Mouse (Mus musculus): ENCODE results near the gene Rbm24. TPM values are rescaled to one million over a fixed set of nuclear protein-coding genes. Genes with fewer than 3 reads are reported as not detected.

Gene Rbm24
- total RNA-seq (2014; rRNA removed) (0.07 and 0.18 TPM in 2 replicates), polyA plus RNA-seq (2012; rRNA removed) (0.20 TPM in 1 of 2 replicates, not detected in the other)

DNA sequence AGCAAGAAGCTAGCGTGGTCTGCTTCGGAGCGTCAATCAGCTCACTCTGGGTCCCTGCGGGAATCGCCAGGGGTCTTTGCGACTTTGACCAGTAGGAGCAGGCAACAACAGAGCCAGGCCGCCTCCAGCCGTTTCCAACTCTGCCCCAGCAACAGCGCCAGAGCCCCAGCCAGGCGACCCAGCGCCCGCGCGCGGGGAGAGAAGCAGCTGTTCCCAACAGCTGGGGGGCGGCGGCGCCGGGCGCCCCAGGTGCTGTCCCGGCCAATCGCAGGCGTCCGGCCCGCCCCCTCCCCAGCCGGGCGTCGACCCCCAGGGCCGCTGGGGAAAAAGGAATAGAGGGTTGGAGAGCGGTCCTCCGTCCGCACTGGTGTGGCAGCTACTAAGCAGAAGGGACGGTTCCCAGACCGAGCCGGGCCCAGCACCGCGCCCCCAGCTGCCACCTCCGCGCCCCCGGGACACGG, at the start of gene Rbm24:
Gene Rbm24, plus strand, starts transcription at position 294 of the 461 bp plus-strand sequence.
- no peak for TF ChIP-seq CTCF (IDR thresholded peaks at IDR 0.05; ENCODE audit: low read depth, low read length)
- no peak for TF ChIP-seq POLR2A (IDR thresholded peaks at IDR 0.05; ENCODE audit: extremely low read depth, insufficient read depth, low read length)
- Histone ChIP-seq H3K27ac (replicated peaks; ENCODE audit: insufficient read depth, low read depth, low read length) (no peak within 1 kb of the TSS), H3K27me3 (ENCODE audit: control insufficient read depth, insufficient read depth, low read length) (peaks cover 13% of the 10 kb centered on the region), H3K9ac (ENCODE audit: low read depth, low read length) (no peak within 1 kb of the TSS), H3K4me1 (ENCODE audit: control insufficient read depth, insufficient read depth, low read length) (no peaks in the 10 kb centered on the region), H3K36me3 (ENCODE audit: control insufficient read depth, insufficient read depth, low read length) (no peaks in the 10 kb centered on the region), H3K79me2 (ENCODE audit: control insufficient read depth, insufficient read depth, low read length) (no peaks in the 10 kb centered on the region), H3K4me3 (ENCODE audit: insufficient read depth, low read depth, low read length) (peak within 1 kb of the TSS; percentile 27; the same call in 1 of the 2 replicates)
- no peak for DNase-seq (ENCODE audit: extremely low read depth, low read depth, low spot score)
- WGBS, result 3% methylated on average over 37 of the region's 41 CpGs

DNA sequence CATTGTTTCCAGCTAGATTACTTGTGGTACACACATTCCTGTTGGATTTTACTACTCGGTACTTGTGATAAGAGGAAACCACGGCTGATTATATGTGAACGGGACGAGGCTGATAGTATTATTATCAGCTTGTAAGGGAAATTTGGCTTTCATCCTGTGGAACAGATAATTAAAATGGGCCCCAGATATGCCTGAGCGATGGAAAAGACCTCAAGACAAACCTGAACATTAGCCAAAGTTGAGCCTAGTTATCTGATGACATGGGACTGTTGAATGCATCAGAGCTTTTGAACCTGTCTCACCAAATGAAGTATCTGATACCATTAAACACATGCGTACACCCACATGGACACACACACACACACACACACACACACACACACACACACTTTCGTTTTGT, 45.4 kb upstream of the Rbm24 start:
- Histone ChIP-seq H3K4me1 (ENCODE audit: control insufficient read depth, insufficient read depth, low read length) (no peaks in the 10 kb centered on the region), H3K9ac (ENCODE audit: low read depth, low read length) (no peak overlapping the region), H3K36me3 (ENCODE audit: control insufficient read depth, insufficient read depth, low read length) (no peaks in the 10 kb centered on the region), H3K27me3 (ENCODE audit: control insufficient read depth, insufficient read depth, low read length) (no peaks in the 10 kb centered on the region), H3K4me3 (ENCODE audit: insufficient read depth, low read depth, low read length) (no peak overlapping the region), H3K79me2 (ENCODE audit: control insufficient read depth, insufficient read depth, low read length) (no peaks in the 10 kb centered on the region), H3K27ac (replicated peaks; ENCODE audit: insufficient read depth, low read depth, low read length) (no peak overlapping the region)
- DNase-seq (ENCODE audit: extremely low read depth, low read depth, low spot score), result no peak
- WGBS, result 73% methylated on average over 7 of the region's 7 CpGs
- TF ChIP-seq POLR2A (IDR thresholded peaks at IDR 0.05; ENCODE audit: extremely low read depth, insufficient read depth, low read length) (no peak), CTCF (IDR thresholded peaks at IDR 0.05; ENCODE audit: low read depth, low read length) (no peak)

DNA sequence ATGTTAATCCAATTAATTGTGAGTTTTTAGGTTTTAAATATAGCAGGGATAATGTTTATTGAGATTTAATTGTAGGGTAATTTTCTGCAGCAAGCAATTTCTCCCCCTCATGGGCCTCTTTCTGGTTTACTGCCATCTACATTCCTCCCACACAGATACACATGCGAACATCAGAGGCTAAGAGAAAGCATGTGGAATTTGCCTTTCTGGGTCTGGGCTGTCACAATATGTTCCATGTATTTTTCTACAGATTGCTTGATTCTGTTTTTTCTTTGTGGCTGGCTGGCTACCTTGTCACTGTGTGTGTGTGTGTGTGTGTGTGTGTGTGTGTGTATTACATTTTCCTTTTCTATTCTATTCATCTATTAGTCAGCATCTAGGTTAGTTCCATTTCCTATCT, 42.9 kb upstream of the Rbm24 start:
- Histone ChIP-seq H3K36me3 (ENCODE audit: control insufficient read depth, insufficient read depth, low read length) (no peaks in the 10 kb centered on the region), H3K79me2 (ENCODE audit: control insufficient read depth, insufficient read depth, low read length) (no peaks in the 10 kb centered on the region), H3K27me3 (ENCODE audit: control insufficient read depth, insufficient read depth, low read length) (no peaks in the 10 kb centered on the region), H3K4me1 (ENCODE audit: control insufficient read depth, insufficient read depth, low read length) (no peaks in the 10 kb centered on the region), H3K9ac (ENCODE audit: low read depth, low read length) (no peak overlapping the region), H3K4me3 (ENCODE audit: insufficient read depth, low read depth, low read length) (no peak overlapping the region), H3K27ac (replicated peaks; ENCODE audit: insufficient read depth, low read depth, low read length) (no peak overlapping the region)
- TF ChIP-seq CTCF (IDR thresholded peaks at IDR 0.05; ENCODE audit: low read depth, low read length) (no peak), POLR2A (IDR thresholded peaks at IDR 0.05; ENCODE audit: extremely low read depth, insufficient read depth, low read length) (no peak)
- WGBS, result 81% methylated on average over 1 of the region's 1 CpGs
- DNase-seq (ENCODE audit: extremely low read depth, low read depth, low spot score), result no peak

DNA sequence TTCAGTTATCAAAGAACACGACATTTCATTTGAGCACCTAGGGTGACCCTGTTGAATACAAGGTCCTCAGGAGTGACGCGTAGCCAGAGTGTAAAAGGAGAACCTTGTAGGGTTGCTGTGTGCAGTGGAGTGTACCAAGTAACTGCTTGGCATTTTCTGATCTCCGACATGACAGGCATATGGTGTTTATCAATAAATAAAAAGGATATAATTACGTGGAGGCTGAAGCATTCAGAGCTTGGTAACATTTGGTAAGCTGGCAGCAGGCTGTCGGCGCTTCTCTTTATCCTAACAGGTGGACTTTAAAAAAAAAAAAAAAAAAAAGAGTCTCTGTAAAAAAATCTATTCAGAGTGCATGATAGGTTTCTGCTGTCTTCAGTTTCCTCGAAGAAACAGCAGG, 30.8 kb upstream of the Rbm24 start:
- Histone ChIP-seq H3K79me2 (ENCODE audit: control insufficient read depth, insufficient read depth, low read length) (no peaks in the 10 kb centered on the region), H3K27ac (replicated peaks; ENCODE audit: insufficient read depth, low read depth, low read length) (no peak overlapping the region), H3K9ac (ENCODE audit: low read depth, low read length) (no peak overlapping the region), H3K4me1 (ENCODE audit: control insufficient read depth, insufficient read depth, low read length) (no peaks in the 10 kb centered on the region), H3K36me3 (ENCODE audit: control insufficient read depth, insufficient read depth, low read length) (no peaks in the 10 kb centered on the region), H3K27me3 (ENCODE audit: control insufficient read depth, insufficient read depth, low read length) (no peaks in the 10 kb centered on the region), H3K4me3 (ENCODE audit: insufficient read depth, low read depth, low read length) (no peak overlapping the region)
- WGBS, result 87% methylated on average over 8 of the region's 8 CpGs
- TF ChIP-seq POLR2A (IDR thresholded peaks at IDR 0.05; ENCODE audit: extremely low read depth, insufficient read depth, low read length) (no peak), CTCF (IDR thresholded peaks at IDR 0.05; ENCODE audit: low read depth, low read length) (no peak)
- no peak for DNase-seq (ENCODE audit: extremely low read depth, low read depth, low spot score)

DNA sequence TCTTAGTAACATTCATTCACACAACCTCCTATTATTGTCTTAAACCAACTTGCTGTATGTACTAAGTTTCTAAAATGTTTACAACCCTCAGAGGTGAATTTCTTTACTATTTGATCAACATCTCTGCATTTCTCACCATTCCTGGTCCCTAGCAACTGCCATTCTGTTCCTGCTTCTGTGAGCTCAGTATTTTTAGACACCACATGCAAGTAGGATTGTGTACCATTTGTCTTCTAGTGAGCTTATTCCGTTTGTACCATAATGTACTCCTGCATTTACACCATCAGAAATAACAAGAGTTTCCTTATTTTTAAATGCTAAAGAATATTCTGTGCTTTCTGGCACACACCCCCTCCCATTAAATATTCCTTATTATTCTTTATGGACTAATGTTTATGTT, 26.6 kb upstream of the Rbm24 start:
- no peaks in the 10 kb centered on the region for H3K27me3 ChIP-seq (ENCODE audit: control insufficient read depth, insufficient read depth, low read length)
- TF ChIP-seq POLR2A (IDR thresholded peaks at IDR 0.05; ENCODE audit: extremely low read depth, insufficient read depth, low read length) (no peak), CTCF (IDR thresholded peaks at IDR 0.05; ENCODE audit: low read depth, low read length) (no peak)
- H3K4me1 ChIP-seq (ENCODE audit: control insufficient read depth, insufficient read depth, low read length), result no peaks in the 10 kb centered on the region
- DNase-seq (ENCODE audit: extremely low read depth, low read depth, low spot score), result no peak
- H3K36me3 ChIP-seq (ENCODE audit: control insufficient read depth, insufficient read depth, low read length), result no peaks in the 10 kb centered on the region
- 71% methylated on average over 1 of the region's 1 CpGs for WGBS
- no peak overlapping the region for H3K9ac ChIP-seq (ENCODE audit: low read depth, low read length)
- H3K4me3 ChIP-seq (ENCODE audit: insufficient read depth, low read depth, low read length), result no peak overlapping the region
- H3K27ac ChIP-seq (replicated peaks; ENCODE audit: insufficient read depth, low read depth, low read length), result no peak overlapping the region
- no peaks in the 10 kb centered on the region for H3K79me2 ChIP-seq (ENCODE audit: control insufficient read depth, insufficient read depth, low read length)

DNA sequence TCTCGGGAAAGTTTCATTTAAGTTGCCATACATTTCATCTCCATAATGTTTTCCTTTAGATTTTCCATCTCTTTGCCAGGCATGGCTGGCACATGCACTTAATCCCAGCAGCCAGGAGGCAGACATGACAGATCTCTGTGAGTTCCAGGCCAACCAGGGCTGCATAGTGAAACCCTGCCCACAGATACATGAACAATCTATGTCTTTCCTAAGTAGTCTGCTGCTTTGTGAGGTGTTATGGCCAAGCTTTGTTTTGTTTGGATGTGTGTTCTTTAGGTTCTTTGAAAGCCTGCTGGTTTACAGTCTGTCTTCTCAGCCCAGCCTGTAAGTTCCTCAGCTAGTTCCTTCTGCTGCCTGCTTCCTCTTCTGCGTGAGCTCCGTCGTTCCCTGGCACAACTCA, 25.3 kb upstream of the Rbm24 start:
- no peak overlapping the region for H3K4me3 ChIP-seq (ENCODE audit: insufficient read depth, low read depth, low read length)
- no peak overlapping the region for H3K27ac ChIP-seq (replicated peaks; ENCODE audit: insufficient read depth, low read depth, low read length)
- H3K4me1 ChIP-seq (ENCODE audit: control insufficient read depth, insufficient read depth, low read length), result no peaks in the 10 kb centered on the region
- 86% methylated on average over 4 of the region's 4 CpGs for WGBS
- no peaks in the 10 kb centered on the region for H3K27me3 ChIP-seq (ENCODE audit: control insufficient read depth, insufficient read depth, low read length)
- no peak overlapping the region for H3K9ac ChIP-seq (ENCODE audit: low read depth, low read length)
- no peaks in the 10 kb centered on the region for H3K79me2 ChIP-seq (ENCODE audit: control insufficient read depth, insufficient read depth, low read length)
- TF ChIP-seq POLR2A (IDR thresholded peaks at IDR 0.05; ENCODE audit: extremely low read depth, insufficient read depth, low read length) (no peak), CTCF (IDR thresholded peaks at IDR 0.05; ENCODE audit: low read depth, low read length) (no peak)
- no peak for DNase-seq (ENCODE audit: extremely low read depth, low read depth, low spot score)
- no peaks in the 10 kb centered on the region for H3K36me3 ChIP-seq (ENCODE audit: control insufficient read depth, insufficient read depth, low read length)
